Mouse (Mus musculus) C2C12 (cell line): Measurements from ENCODE around the gene Col27a1. TPM values are rescaled to one million over a fixed set of nuclear protein-coding genes. Genes with fewer than 3 reads are reported as not detected.
A peak's percentile ranks its signal among the peaks of the same experiment; 100 is the strongest.

Source experiments
- H3K27me3 ChIP-seq: one replicate; pipeline ENCODE4 v1.6.1; 2011; ENCODE audit not compliant: control insufficient read depth, insufficient read depth, insufficient read length
- H3K36me3 ChIP-seq: one replicate; pipeline ENCODE4 v1.6.1; 2011; ENCODE audit not compliant: control insufficient read depth, insufficient read depth
- H3K4me3 ChIP-seq: one replicate; pipeline ENCODE4 v1.5.1; 2011; ENCODE audit warnings: mild to moderate bottlenecking, control low read depth; ENCODE audit not compliant: poor library complexity, insufficient read depth, severe bottlenecking
- H3K79me2 ChIP-seq: one replicate; pipeline ENCODE4 v1.6.1; 2011; ENCODE audit not compliant: control insufficient read depth, insufficient read depth
- H3K79me3 ChIP-seq: one replicate; pipeline ENCODE4 v1.6.1; 2011; ENCODE audit warnings: low read depth, control low read depth
- H3ac ChIP-seq: one replicate; pipeline ENCODE3; 2011; ENCODE audit warnings: low read depth; ENCODE audit not compliant: control insufficient read depth, insufficient read length
- CEBPB ChIP-seq: IDR thresholded peaks from one replicate; pipeline ENCODE4 v1.6.1; 2011; ENCODE audit warnings: low read depth, mild to moderate bottlenecking, control low read depth, moderate library complexity
- CTCF ChIP-seq: IDR thresholded peaks from one replicate; pipeline ENCODE4 v1.5.1; 2011; ENCODE audit not compliant: control insufficient read depth, insufficient read depth, insufficient read length
- FOSL1 ChIP-seq: IDR thresholded peaks from one replicate; pipeline ENCODE4 v1.8.0; 2011; ENCODE audit warnings: mild to moderate bottlenecking, low read length; ENCODE audit not compliant: poor library complexity, insufficient read depth, severe bottlenecking
- MAX ChIP-seq: IDR thresholded peaks from one replicate; pipeline ENCODE4 v1.6.1; 2011; ENCODE audit warnings: mild to moderate bottlenecking, control low read depth
- MYOD1 ChIP-seq: IDR thresholded peaks from one replicate; pipeline ENCODE4 v1.6.1; 2011; ENCODE audit warnings: low read depth; ENCODE audit not compliant: control insufficient read depth, insufficient read length
- MYOG ChIP-seq: IDR thresholded peaks from one replicate; pipeline ENCODE4 v1.6.1; 2011; ENCODE audit not compliant: control insufficient read depth, insufficient read length; ENCODE audit errors: extremely low read depth
- USF1 ChIP-seq: IDR thresholded peaks from one replicate; pipeline ENCODE4 v1.6.1; 2011; ENCODE audit warnings: low read depth, mild to moderate bottlenecking, control low read depth, moderate library complexity
- polyA plus RNA-seq: library from polyadenylated mRNA; unstranded; fragments of >200 nt; fragmentation: generic; extraction: Trizol; gene quantifications from one replicate; pipeline ENCODE4 v1.2.1, GENCODE M21; 2012; ENCODE audit warnings: missing spikeins

Col27a1 gene
- polyA plus RNA-seq, 1 experiment = 0.08 TPM

GRCm38 (mm10) chr4:63343608-63344007 is 129.8 kb downstream of the Col27a1 start:
- no peak overlapping the region for H3ac ChIP-seq
- H3K27me3 ChIP-seq = peaks cover 3% of the 10 kb centered on the region
- H3K4me3 ChIP-seq = no peak overlapping the region
- TF ChIP-seq CEBPB = no peak
- no peak for TF ChIP-seq MYOG
- no peak for TF ChIP-seq USF1
- no peaks in the 10 kb centered on the region for H3K79me2 ChIP-seq
- H3K36me3 ChIP-seq = no peaks in the 10 kb centered on the region
- no peaks in the 10 kb centered on the region for H3K79me3 ChIP-seq

DNA sequence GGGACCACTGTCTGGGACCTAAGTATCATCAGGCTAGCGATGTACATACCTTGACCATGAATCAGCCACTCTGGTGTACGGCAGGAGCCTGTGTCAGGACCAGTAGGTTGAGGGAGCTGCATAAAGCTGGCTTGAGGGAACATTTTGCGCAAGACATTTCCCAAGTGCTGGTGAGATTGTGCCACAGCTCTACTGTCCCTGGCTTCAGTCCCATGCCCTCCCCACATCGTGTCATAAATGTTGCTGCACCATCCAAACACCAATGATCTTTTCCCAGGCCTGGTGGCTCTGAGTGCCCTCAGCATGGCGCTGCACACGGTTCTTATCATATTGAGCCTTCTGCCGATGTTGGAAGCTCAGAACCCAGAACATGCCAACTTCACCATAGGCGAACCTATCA is 130.5 kb downstream of the Col27a1 start, which contains the start of gene Orm1:
TSS of gene Orm1 (plus strand) at position 266 of the 400 bp plus-strand sequence.
- Histone ChIP-seq H3K27me3 (peaks cover 3% of the 10 kb centered on the region), H3ac (no peak within 1 kb of the TSS), H3K36me3 (no peaks in the 10 kb centered on the region), H3K4me3 (no peak within 1 kb of the TSS), H3K79me3 (no peaks in the 10 kb centered on the region), H3K79me2 (no peaks in the 10 kb centered on the region)
- TF ChIP-seq FOSL1 = no peak
- TF ChIP-seq CEBPB = peak; percentile 65

- Histone ChIP-seq H3K27me3 (peaks cover 3% of the 10 kb centered on the region), H3ac (no peak overlapping the region), H3K4me3 (no peak overlapping the region), H3K79me2 (no peaks in the 10 kb centered on the region), H3K79me3 (no peaks in the 10 kb centered on the region), H3K36me3 (no peaks in the 10 kb centered on the region)
- TF ChIP-seq MYOD1 (no peak), MYOG (no peak), MAX (no peak), CEBPB (no peak), FOSL1 (no peak), USF1 (no peak), CTCF (no peak)
These were observed 131.5 kb downstream of the Col27a1 start for GRCm38 (mm10) chr4:63345261-63345660.

DNA sequence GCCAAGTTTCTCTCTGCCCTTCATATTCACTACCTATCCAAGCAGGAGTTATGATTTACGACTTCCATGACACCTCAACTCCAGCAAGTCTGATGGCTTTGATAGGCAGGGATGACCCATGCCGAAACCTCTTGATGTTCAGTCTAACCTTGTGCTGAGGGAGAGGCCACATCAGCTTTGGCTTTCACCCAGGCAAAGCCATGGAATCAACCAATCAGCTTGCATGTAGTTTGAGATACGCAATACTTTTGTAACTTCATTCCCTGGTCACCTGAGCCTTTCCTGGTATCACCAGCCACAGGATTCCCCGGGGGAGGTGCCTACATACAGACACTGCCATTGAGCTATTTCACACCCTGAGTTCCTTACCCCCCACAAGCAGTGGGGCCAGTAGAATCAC is 132.9 kb downstream of the Col27a1 start:
- TF ChIP-seq MYOD1 = no peak
- no peak for TF ChIP-seq USF1
- TF ChIP-seq CEBPB = no peak
- no peak for TF ChIP-seq MYOG
- no peak for TF ChIP-seq FOSL1
- no peak for TF ChIP-seq MAX
- no peak for TF ChIP-seq CTCF
- H3K79me2 ChIP-seq = no peaks in the 10 kb centered on the region
- H3K27me3 ChIP-seq = no peaks in the 10 kb centered on the region
- no peak overlapping the region for H3K4me3 ChIP-seq
- no peaks in the 10 kb centered on the region for H3K79me3 ChIP-seq
- no peaks in the 10 kb centered on the region for H3K36me3 ChIP-seq
- H3ac ChIP-seq = no peak overlapping the region

DNA sequence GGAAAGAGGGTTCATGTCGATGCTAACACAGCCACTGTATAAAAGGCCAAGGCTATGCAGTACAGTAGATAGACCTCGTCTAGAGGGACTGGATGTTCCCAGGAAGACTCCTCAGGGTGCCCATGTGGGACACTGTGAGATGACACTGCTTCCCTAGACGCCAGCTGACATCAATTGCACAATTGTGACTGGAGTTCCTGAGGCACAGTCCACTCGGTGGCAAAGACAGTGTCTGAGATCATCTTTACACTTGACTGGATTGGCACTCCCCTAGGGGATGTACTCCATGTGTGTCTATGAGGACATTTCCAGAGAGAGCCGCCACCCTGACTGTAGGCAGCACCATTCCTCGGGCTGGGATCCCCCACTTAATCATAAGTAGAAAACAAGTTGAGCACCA is 134.7 kb downstream of the Col27a1 start:
- peak; percentile 37 for TF ChIP-seq CEBPB
- no peak for TF ChIP-seq FOSL1
- H3K79me2 ChIP-seq = no peaks in the 10 kb centered on the region
- no peak overlapping the region for H3K4me3 ChIP-seq
- H3K27me3 ChIP-seq = no peaks in the 10 kb centered on the region
- H3ac ChIP-seq = no peak overlapping the region
- no peaks in the 10 kb centered on the region for H3K36me3 ChIP-seq
- no peaks in the 10 kb centered on the region for H3K79me3 ChIP-seq

- no peaks in the 10 kb centered on the region for H3K36me3 ChIP-seq
- TF ChIP-seq USF1 (no peak), CEBPB (no peak), CTCF (no peak), FOSL1 (no peak), MYOG (no peak)
- no peaks in the 10 kb centered on the region for H3K27me3 ChIP-seq
- H3ac ChIP-seq = no peak within 1 kb of the TSS
- no peak within 1 kb of the TSS for H3K4me3 ChIP-seq
- H3K79me3 ChIP-seq = no peaks in the 10 kb centered on the region
- no peaks in the 10 kb centered on the region for H3K79me2 ChIP-seq
These were observed 142.3 kb downstream of the Col27a1 start, which contains the start of gene Orm3 for GRCm38 (mm10) chr4:63355877-63356665. Orm3 (plus strand) TSS chr4:63356162.
